Mouse (Mus musculus): ENCODE data around the gene Ambp. TPM values are rescaled to one million over a fixed set of nuclear protein-coding genes. Genes with fewer than 3 reads are reported as not detected.

Gene Ambp
- polyA plus RNA-seq, 1 experiment from 2014 or later, result 2,449 TPM

DNA sequence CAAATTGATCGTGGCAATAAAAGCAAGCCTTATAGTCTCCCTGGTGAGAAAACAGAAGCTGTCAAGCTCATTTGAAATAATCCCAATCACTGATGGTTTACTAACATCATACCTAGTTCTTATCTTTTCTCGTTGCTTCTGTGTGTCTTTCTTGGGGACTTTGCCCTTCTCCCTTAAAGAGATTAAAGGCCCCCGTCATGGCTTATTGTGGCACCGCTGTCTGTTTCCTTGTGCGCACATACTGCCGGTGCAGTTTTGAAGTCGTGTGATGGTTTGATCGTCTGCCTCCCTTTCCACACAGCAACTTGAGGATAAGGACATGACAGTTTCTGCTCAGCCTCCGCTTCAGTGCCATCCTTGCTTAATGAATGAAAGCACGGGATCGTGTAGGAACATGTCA is 54.1 kb downstream of the Ambp start:
- Histone ChIP-seq H3K4me3 (ENCODE audit: low read depth, low read length) (no peak overlapping the region), H3K9me3 (ENCODE audit: low read length) (no peaks in the 10 kb centered on the region), H3K36me3 (replicated peaks; ENCODE audit: insufficient read depth, low read length) (peaks cover 12% of the 10 kb centered on the region; the same call in 1 of the 2 replicates), H3K27ac (ENCODE audit: low read depth) (no peak overlapping the region), H3K27me3 (ENCODE audit: insufficient read depth, low read length) (no peaks in the 10 kb centered on the region), H3K4me2 (ENCODE audit: low read depth, low read length) (no peak overlapping the region), H3K4me1 (ENCODE audit: insufficient read depth) (peaks cover 3% of the 10 kb centered on the region; the same call in 1 of the 2 replicates), H3K9ac (replicated peaks) (no peak overlapping the region)
- WGBS (ENCODE audit: insufficient replicate concordance), result 72% methylated on average over 11 of the region's 11 CpGs
- DNase-seq (no peak), ATAC-seq (no peak)
- TF ChIP-seq EP300 (IDR thresholded peaks at IDR 0.05; ENCODE audit: low read depth) (no peak), CTCF (IDR thresholded peaks at IDR 0.05; ENCODE audit: low read depth) (no peak)

GRCm38 (mm10) chr4:63097603-63098002 is 57.0 kb downstream of the Ambp start:
- Histone ChIP-seq H3K27me3 (ENCODE audit: insufficient read depth, low read length) (no peaks in the 10 kb centered on the region), H3K27ac (ENCODE audit: low read depth) (no peak overlapping the region), H3K4me3 (ENCODE audit: low read depth, low read length) (no peak overlapping the region), H3K4me1 (ENCODE audit: insufficient read depth) (peaks cover 3% of the 10 kb centered on the region; the same call in 1 of the 2 replicates), H3K9ac (replicated peaks) (no peak overlapping the region), H3K36me3 (replicated peaks; ENCODE audit: insufficient read depth, low read length) (peaks cover 8% of the 10 kb centered on the region; the same call in 1 of the 2 replicates), H3K9me3 (ENCODE audit: low read length) (no peaks in the 10 kb centered on the region), H3K4me2 (ENCODE audit: low read depth, low read length) (no peak overlapping the region)
- TF ChIP-seq EP300 (IDR thresholded peaks at IDR 0.05; ENCODE audit: low read depth), result no peak
- TF ChIP-seq CTCF (IDR thresholded peaks at IDR 0.05; ENCODE audit: low read depth), result no peak
- DNase-seq (no peak), ATAC-seq (no peak)
- WGBS (ENCODE audit: insufficient replicate concordance), result 68% methylated on average over 1 of the region's 1 CpGs

Other genes with a start within 250 kb of the Ambp start
- 4.5 and 7.4 TPM in 2 replicates for gene Zfp618, start 189.2 kb downstream of the Ambp start, polyA plus RNA-seq (2015; fragmentation: Nextera tagmentation; extraction: Ambion mirVana)
- gene Kif12, start 17.3 kb upstream of the Ambp start, polyA plus RNA-seq (2015; fragmentation: Nextera tagmentation; extraction: Ambion mirVana), result 0.40 and 0.59 TPM in 2 replicates
- 2.1 and 2.8 TPM in 2 replicates for gene Col27a1, start 59.2 kb upstream of the Ambp start, polyA plus RNA-seq (2015; fragmentation: Nextera tagmentation; extraction: Ambion mirVana)
- 2.5 and 4.5 TPM in 2 replicates for gene Orm1, start 189.8 kb upstream of the Ambp start, polyA plus RNA-seq (2015; fragmentation: Nextera tagmentation; extraction: Ambion mirVana)
- not detected in 2 replicates for gene Orm3, start 201.4 kb upstream of the Ambp start, polyA plus RNA-seq (2015; fragmentation: Nextera tagmentation; extraction: Ambion mirVana)
- gene Orm2, start 207.7 kb upstream of the Ambp start, polyA plus RNA-seq (2015; fragmentation: Nextera tagmentation; extraction: Ambion mirVana), result not detected in 2 replicates
- 4.6 and 5.2 TPM in 2 replicates for gene Akna, start 248.6 kb upstream of the Ambp start, polyA plus RNA-seq (2015; fragmentation: Nextera tagmentation; extraction: Ambion mirVana)

Measured in liver, postnatal 0 days (tissue).